Mouse (Mus musculus) gastrocnemius, adult 2 months (tissue): Measurements from ENCODE around the gene C2cd5. TPM values are rescaled to one million over a fixed set of nuclear protein-coding genes. Genes with fewer than 3 reads are reported as not detected.
"Not testable (repeated sequence)": the region's sequence is repeated elsewhere in the genome, so short reads cannot be mapped to it uniquely, and the experiment has no call there.

ENCODE experiments used
- DNase-seq: peaks from one replicate; pipeline ENCODE4 v3.0.0; 2022
- H3K27ac ChIP-seq: fragments of 200-600 bp; 2 replicates; pipeline ENCODE4 v1.8.1; 2022; ENCODE audit warnings: mild to moderate bottlenecking
- H3K4me3 ChIP-seq: fragments of 200-600 bp; 2 replicates; pipeline ENCODE4 v1.8.1; 2022; ENCODE audit warnings: mild to moderate bottlenecking, moderate library complexity
- CTCF ChIP-seq: fragments of 200-600 bp; IDR thresholded peaks from 2 replicates; pipeline ENCODE4 v1.8.1; 2022; ENCODE audit warnings: antibody characterized with exemption, mild to moderate bottlenecking, moderate library complexity
- intact Hi-C: fragments of 180-260 bp; cut with DNase I; formaldehyde crosslinking; loops from one replicate; pipeline ENCODE4 v1.15.1; 2025
- long read RNA-seq, 2 experiments: library from polyadenylated mRNA; stranded (forward); transcript quantifications; one replicate each; pipeline ENCODE4 v2.0.0; 2021
- total RNA-seq, 2 experiments: library from RNA; stranded (reverse); gene quantifications; 2 replicates each; pipeline ENCODE4 v1.2.3; 2021

The C2cd5 gene
- 10 to 100 TPM in 1 of 2 experiments, 1 to 10 TPM in 1; 6.9 to 11.9 TPM for total RNA-seq
- long read RNA-seq, experiment 1, partial matches to known transcripts = 5 of 16 reads
- long read RNA-seq, experiment 1, other reads (novel, unspliced or antisense) = 11 of 16 reads
- long read RNA-seq, experiment 2, partial matches to known transcripts = 0 of 5 reads
- long read RNA-seq, experiment 2, other reads (novel, unspliced or antisense) = 5 of 5 reads

- Histone ChIP-seq H3K4me3 (peak within 1 kb of the TSS; percentile 89), H3K27ac (peak within 1 kb of the TSS; percentile 95)
- DNase-seq = peak; percentile 99
- TF ChIP-seq CTCF = no peak
- intact Hi-C loops = loop anchor here (2.0 kb wide), 1 partner anchor 67 kb away; the partner anchor contains the start of gene Etnk1
Measured at GRCm38 (mm10) chr6:143099681-143100382, at the start of gene C2cd5. TSS of gene C2cd5 (minus strand) at chr6:143100141.

GRCm38 (mm10) chr6:143148868-143149267 lies 48.9 kb upstream of the C2cd5 start:
- intact Hi-C loops = no loop called here
- no peak for TF ChIP-seq CTCF
- no peak for DNase-seq
- no peak overlapping the region for H3K4me3 ChIP-seq
- H3K27ac ChIP-seq = no peak overlapping the region

GRCm38 (mm10) chr6:143146756-143147155 lies 46.8 kb upstream of the C2cd5 start:
- intact Hi-C loops = no loop called here
- peak; percentile 33 for DNase-seq

GRCm38 (mm10) chr6:143145051-143145450 lies 45.1 kb upstream of the C2cd5 start:
- intact Hi-C loops = no loop called here
- Histone ChIP-seq H3K27ac (no peak overlapping the region), H3K4me3 (no peak overlapping the region)
- no peak for DNase-seq
- TF ChIP-seq CTCF = no peak

More at GRCm38 (mm10) chr6:143146756-143147155, 46.8 kb upstream of the C2cd5 start:
- Histone ChIP-seq H3K4me3 (peak overlapping the region; percentile 28; the same call in 1 of the 2 replicates), H3K27ac (peak overlapping the region; percentile 46)
- TF ChIP-seq CTCF = no peak

GRCm38 (mm10) chr6:143144556-143144955 lies 44.6 kb upstream of the C2cd5 start:
- DNase-seq = no peak
- Histone ChIP-seq H3K27ac (no peak overlapping the region), H3K4me3 (no peak overlapping the region)
- TF ChIP-seq CTCF = no peak
- intact Hi-C loops = no loop called here

- Histone ChIP-seq H3K4me3 (peak overlapping the region; percentile 51), H3K27ac (no peak overlapping the region)
- TF ChIP-seq CTCF = no peak
- DNase-seq = no peak
- intact Hi-C loops = no loop called here
Measured at GRCm38 (mm10) chr6:143143775-143144273, 43.9 kb upstream of the C2cd5 start.

GRCm38 (mm10) chr6:143143321-143143720 lies 43.4 kb upstream of the C2cd5 start:
- Histone ChIP-seq H3K4me3 (peak overlapping the region; percentile 51; the same call in 1 of the 2 replicates), H3K27ac (no peak overlapping the region)
- intact Hi-C loops = no loop called here
- no peak for DNase-seq
- no peak for TF ChIP-seq CTCF

- no peak for DNase-seq
- Histone ChIP-seq H3K27ac (no peak overlapping the region), H3K4me3 (no peak overlapping the region)
- TF ChIP-seq CTCF = no peak
- intact Hi-C loops = no loop called here
Measured at GRCm38 (mm10) chr6:143142861-143143260, 42.9 kb upstream of the C2cd5 start.

- H3K4me3 ChIP-seq, DNase-seq, H3K27ac ChIP-seq, intact Hi-C loops: not testable (repeated sequence)
Measured at GRCm38 (mm10) chr6:143141624-143142592, 42.0 kb upstream of the C2cd5 start.

- intact Hi-C loops = no loop called here
Measured at GRCm38 (mm10) chr6:143140884-143141283, 40.9 kb upstream of the C2cd5 start.

GRCm38 (mm10) chr6:143139417-143139816 lies 39.5 kb upstream of the C2cd5 start:
- intact Hi-C loops = no loop called here
- Histone ChIP-seq H3K4me3 (no peak overlapping the region), H3K27ac (no peak overlapping the region)
- no peak for TF ChIP-seq CTCF
- DNase-seq = no peak

More at GRCm38 (mm10) chr6:143140884-143141283, 40.9 kb upstream of the C2cd5 start:
- no peak for TF ChIP-seq CTCF
- no peak overlapping the region for H3K4me3 ChIP-seq
- H3K27ac ChIP-seq = no peak overlapping the region
- DNase-seq = no peak

GRCm38 (mm10) chr6:143137341-143137740 lies 37.4 kb upstream of the C2cd5 start:
- no peak overlapping the region for H3K27ac ChIP-seq
- no peak overlapping the region for H3K4me3 ChIP-seq
- no peak for DNase-seq
- intact Hi-C loops = no loop called here
- no peak for TF ChIP-seq CTCF

GRCm38 (mm10) chr6:143136688-143137087 lies 36.7 kb upstream of the C2cd5 start:
- no peak for DNase-seq
- intact Hi-C loops = no loop called here

More at GRCm38 (mm10) chr6:143136688-143137087, 36.7 kb upstream of the C2cd5 start:
- H3K27ac ChIP-seq = no peak overlapping the region
- no peak for TF ChIP-seq CTCF
- H3K4me3 ChIP-seq = no peak overlapping the region
